Mouse (Mus musculus) left cerebral cortex, adult 2 months (tissue): ENCODE measurements around the gene Med19. TPM values are rescaled to one million over a fixed set of nuclear protein-coding genes. Genes with fewer than 3 reads are reported as not detected.

Experiments
- DNase-seq, 2 experiments: peaks; one replicate each; pipeline ENCODE4 v3.0.0; 2021 to 2022; ENCODE audit warnings: low spot score in 2 of 2, mixed read lengths in 1 of 2; ENCODE audit errors: extremely low spot score in 1 of 2
- H3K27ac ChIP-seq: fragments of 200-600 bp; 2 replicates; pipeline ENCODE4 v1.8.1; 2022
- H3K4me3 ChIP-seq: fragments of 200-600 bp; 2 replicates; pipeline ENCODE4 v1.8.1; 2022
- CTCF ChIP-seq: fragments of 200-600 bp; IDR thresholded peaks from 2 replicates; pipeline ENCODE4 v1.8.1; 2022; ENCODE audit warnings: antibody characterized with exemption, mild to moderate bottlenecking, moderate library complexity
- intact Hi-C: fragments of 180-260 bp; cut with DNase I; formaldehyde crosslinking; loops from one replicate; pipeline ENCODE4 v1.15.1; 2025
- total RNA-seq, 2 experiments: library from RNA; stranded (reverse); gene quantifications; 2 replicates each; pipeline ENCODE4 v1.2.3; 2021

Med19 gene
- total RNA-seq, 2 experiments from 2014 or later: 30.7 to 30.9 TPM

- intact Hi-C loops: no loop called here
- DNase-seq: no peak
- no peak overlapping the region for H3K27ac ChIP-seq
- TF ChIP-seq CTCF: no peak
- no peak overlapping the region for H3K4me3 ChIP-seq
Observed at GRCm38 (mm10) chr2:84646138-84646537, 32.1 kb upstream of the Med19 start.

GRCm38 (mm10) chr2:84647051-84647568, 31.1 kb upstream of the Med19 start:
- intact Hi-C loops: no loop called here
- TF ChIP-seq CTCF: no peak
- no peak overlapping the region for H3K27ac ChIP-seq
- H3K4me3 ChIP-seq: peak overlapping the region; percentile 68; the same call in 1 of the 2 replicates
- no peak for DNase-seq

GRCm38 (mm10) chr2:84648369-84648768, 29.8 kb upstream of the Med19 start:
- intact Hi-C loops: loop anchor here (2.0 kb wide), 1 partner anchor 14 kb away; no protein-coding TSS in a partner anchor
- Histone ChIP-seq H3K27ac (peak overlapping the region; percentile 95; the same call in 1 of the 2 replicates), H3K4me3 (peak overlapping the region; percentile 68)
- no peak for DNase-seq
- TF ChIP-seq CTCF: peak; percentile 30; the same call in 1 of the 2 replicates

- no peak for TF ChIP-seq CTCF
- intact Hi-C loops: loop anchor here (1.0 to 2.0 kb wide), 3 partner anchors 15 to 92 kb away; no protein-coding TSS in a partner anchor
- peak overlapping the region; percentile 68 for H3K4me3 ChIP-seq
- DNase-seq: no peak
- H3K27ac ChIP-seq: peak overlapping the region; percentile 95
Observed at GRCm38 (mm10) chr2:84649674-84650073, 28.5 kb upstream of the Med19 start.

GRCm38 (mm10) chr2:84650464-84651195, 27.6 kb upstream of the Med19 start, which contains the start of gene Ctnnd1:
Ctnnd1 (minus strand) TSS chr2:84650765.
- intact Hi-C loops: loop anchor here (1.0 kb wide), 1 partner anchor 32 kb away; no protein-coding TSS in a partner anchor
- Histone ChIP-seq H3K27ac (peak within 1 kb of the TSS; percentile 95), H3K4me3 (peak within 1 kb of the TSS; percentile 68)
- TF ChIP-seq CTCF: no peak
- DNase-seq: peak; percentile 80 to 85

GRCm38 (mm10) chr2:84653354-84653753, 24.8 kb upstream of the Med19 start:
- intact Hi-C loops: no loop called here
- no peak for DNase-seq
- TF ChIP-seq CTCF: peak; percentile 56

GRCm38 (mm10) chr2:84655864-84656263, 22.3 kb upstream of the Med19 start:
- intact Hi-C loops: no loop called here

More at GRCm38 (mm10) chr2:84653354-84653753, 24.8 kb upstream of the Med19 start:
- no peak overlapping the region for H3K27ac ChIP-seq
- no peak overlapping the region for H3K4me3 ChIP-seq

GRCm38 (mm10) chr2:84658806-84659205, 19.4 kb upstream of the Med19 start, which contains the start of gene Btbd18:
Btbd18 (plus strand) TSS chr2:84659079.
- TF ChIP-seq CTCF: no peak
- intact Hi-C loops: no loop called here
- DNase-seq: no peak
- Histone ChIP-seq H3K27ac (no peak within 1 kb of the TSS), H3K4me3 (no peak within 1 kb of the TSS)

More at GRCm38 (mm10) chr2:84655864-84656263, 22.3 kb upstream of the Med19 start:
- Histone ChIP-seq H3K4me3 (no peak overlapping the region), H3K27ac (no peak overlapping the region)
- DNase-seq: no peak
- TF ChIP-seq CTCF: no peak

GRCm38 (mm10) chr2:84660253-84660652, 17.9 kb upstream of the Med19 start:
- Histone ChIP-seq H3K4me3 (no peak overlapping the region), H3K27ac (no peak overlapping the region)
- intact Hi-C loops: loop anchor here (2.0 kb wide), 2 partner anchors 41 to 205 kb away; no protein-coding TSS in a partner anchor
- TF ChIP-seq CTCF: peak; percentile 69
- DNase-seq: peak in 1 of 2 experiments; percentile 34

- intact Hi-C loops: no loop called here
- DNase-seq: no peak
- peak; percentile 56 for TF ChIP-seq CTCF
- Histone ChIP-seq H3K27ac (no peak overlapping the region), H3K4me3 (no peak overlapping the region)
Observed at GRCm38 (mm10) chr2:84662866-84663265, 15.3 kb upstream of the Med19 start.

- TF ChIP-seq CTCF: no peak
- no peak overlapping the region for H3K27ac ChIP-seq
- intact Hi-C loops: no loop called here
- no peak for DNase-seq
- H3K4me3 ChIP-seq: no peak overlapping the region
Observed at GRCm38 (mm10) chr2:84666081-84666480, 12.1 kb upstream of the Med19 start.
